Mouse (Mus musculus) gastrocnemius, postnatal 36 days (tissue): Measurements from ENCODE around the gene Cfi. TPM values are rescaled to one million over a fixed set of nuclear protein-coding genes. Genes with fewer than 3 reads are reported as not detected.

Source experiments
- DNase-seq, 2 experiments: peaks; one replicate each; pipeline ENCODE4 v3.0.0; 2022
- intact Hi-C: fragments of 180-260 bp; cut with DNase I; formaldehyde crosslinking; loops from one replicate; pipeline ENCODE4 v1.15.1; 2025
- long read RNA-seq, 2 experiments: library from polyadenylated mRNA; stranded (forward); transcript quantifications; one replicate each; pipeline ENCODE4 v2.0.0; 2021
- total RNA-seq, 2 experiments: library from RNA; stranded (reverse); gene quantifications; 2 replicates each; pipeline ENCODE4 v1.2.3; 2021

The Cfi gene
- under 1 TPM in 1 of 2 experiments, not detected in 1; 0.31 TPM for total RNA-seq
- long read RNA-seq, experiment 1 = 0 reads
- long read RNA-seq, experiment 2 = 0 reads

DNA sequence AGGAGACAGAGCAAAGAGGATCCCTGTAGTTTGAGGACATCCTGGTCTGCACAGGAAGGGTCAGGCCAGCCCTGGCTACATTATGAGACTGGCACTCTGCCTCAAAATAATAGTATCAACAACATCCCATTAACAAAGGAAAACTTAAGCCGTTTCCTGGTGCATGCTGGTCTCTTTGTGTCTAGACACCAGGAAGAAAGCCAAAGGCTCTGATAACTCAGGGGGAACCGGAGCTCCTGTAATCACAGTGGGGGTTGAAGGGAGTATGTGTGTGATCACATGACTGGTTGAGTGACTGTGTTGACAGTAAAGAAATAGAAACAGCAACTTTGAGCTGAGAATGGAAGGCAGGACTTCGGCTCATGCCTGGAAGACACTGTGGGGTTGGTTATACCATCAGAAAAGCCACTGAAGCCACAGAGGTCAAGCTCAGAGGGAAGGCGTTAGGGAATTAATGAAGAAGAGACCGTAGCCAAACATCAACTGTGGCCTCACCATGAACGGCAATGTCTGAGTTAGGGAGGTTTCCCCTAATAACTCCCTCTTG, at the start of gene Cfi:
Gene Cfi, plus strand, starts transcription at position 497 of the 547 bp plus-strand sequence.
- intact Hi-C loops = no loop called here
- DNase-seq = no peak

DNA sequence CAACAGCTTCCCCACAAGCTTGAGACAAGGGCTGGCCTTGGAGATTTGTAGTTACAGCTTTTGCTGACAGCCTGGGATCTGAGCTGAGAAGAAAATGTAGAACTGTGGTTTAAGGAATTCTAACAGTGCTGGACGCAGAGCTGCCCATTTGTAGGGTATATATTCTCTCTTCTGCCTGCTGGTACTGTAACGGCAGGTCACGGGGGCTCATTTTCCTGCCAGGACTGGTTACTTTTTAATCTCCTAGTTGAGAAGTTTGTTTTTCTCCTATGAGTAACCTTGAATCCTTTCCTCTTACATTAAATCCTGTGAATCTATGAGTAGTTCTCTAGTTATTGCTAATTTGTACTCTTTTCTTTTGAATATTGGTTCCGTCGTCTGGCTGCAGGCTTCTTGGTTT, 41.9 kb upstream of the Cfi start:
- intact Hi-C loops = no loop called here
- DNase-seq = no peak

DNA sequence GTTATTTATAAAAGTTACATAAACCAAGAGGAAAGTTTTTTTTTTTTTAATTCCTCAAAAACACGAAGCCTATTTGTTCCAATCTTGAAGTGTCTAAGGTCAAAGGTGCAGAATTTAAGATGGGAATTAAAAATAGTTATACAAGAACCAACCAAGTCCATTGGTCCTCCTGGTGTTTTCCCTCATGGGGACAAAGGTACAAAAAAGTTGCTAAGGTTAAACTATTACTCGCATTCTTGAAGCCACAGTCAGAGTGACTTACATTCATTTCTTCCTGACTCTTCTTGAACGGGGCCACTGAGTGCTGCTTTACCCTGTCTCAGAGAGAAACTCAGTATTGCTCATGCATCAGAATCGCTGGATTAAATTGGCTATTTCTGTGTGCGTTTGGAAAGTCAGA, 38.3 kb upstream of the Cfi start:
- intact Hi-C loops = no loop called here
- DNase-seq = no peak

DNA sequence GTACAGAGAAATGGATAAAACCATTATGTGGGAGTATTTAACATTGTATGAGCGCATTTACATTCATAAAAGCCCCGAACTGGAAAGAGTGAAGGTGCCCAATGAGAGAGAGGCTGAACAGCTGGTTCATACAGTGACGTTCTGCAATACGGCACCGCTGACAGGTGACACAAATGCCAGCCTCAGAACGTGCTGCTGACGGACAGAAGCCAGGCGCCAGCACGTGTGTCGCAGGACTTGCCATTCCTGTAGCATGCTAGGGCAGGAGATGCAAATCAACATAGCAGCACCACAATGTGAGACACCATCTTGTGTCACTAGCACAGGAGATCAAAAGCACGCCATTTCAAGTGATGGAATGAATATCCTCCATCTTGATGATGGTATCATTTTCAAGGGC, 37.1 kb upstream of the Cfi start:
- intact Hi-C loops = no loop called here
- no peak for DNase-seq

DNA sequence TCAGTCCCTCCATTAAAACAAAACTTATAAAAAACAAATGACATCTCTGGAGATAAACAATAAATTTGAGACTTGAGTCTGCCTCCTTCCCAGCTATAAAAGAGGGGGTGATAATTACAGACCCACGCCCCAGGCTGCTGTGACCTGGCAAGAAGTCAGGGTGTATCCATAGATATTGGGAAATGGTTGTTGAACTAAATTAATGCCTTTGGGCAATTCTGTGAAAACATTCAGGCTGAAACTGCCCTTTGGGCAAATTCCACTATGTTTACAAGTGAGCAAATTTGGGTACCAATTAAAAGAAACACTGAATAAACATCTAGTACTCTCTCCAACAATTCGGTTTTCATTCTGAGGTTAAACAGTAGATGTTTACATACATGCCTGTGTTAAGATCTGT, 36.7 kb upstream of the Cfi start:
- intact Hi-C loops = no loop called here

DNA sequence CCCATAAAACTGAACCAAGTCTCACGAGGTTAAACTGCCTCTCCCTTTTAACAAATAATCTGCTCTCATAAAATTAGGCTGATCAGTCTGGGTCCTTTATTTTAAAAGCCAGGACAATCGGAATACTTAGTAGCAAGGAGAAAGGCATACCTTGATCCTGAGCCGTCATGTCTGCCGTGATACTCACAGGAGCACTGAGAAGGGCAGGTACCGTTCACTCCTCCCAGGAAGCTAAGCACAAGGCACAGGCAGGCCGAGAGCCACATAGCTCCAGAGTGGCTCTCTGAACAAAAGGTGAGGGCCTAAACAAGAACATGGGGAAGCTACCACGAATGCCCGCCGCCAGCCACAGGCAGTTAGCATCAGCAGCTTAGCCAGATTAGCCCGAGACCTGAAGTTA, 31.9 kb upstream of the Cfi start, which contains the start of gene Lrit3:
Gene Lrit3, minus strand, starts transcription at position 266 of the 400 bp plus-strand sequence.
- intact Hi-C loops = no loop called here

More for the DNA sequence above, 36.7 kb upstream of the Cfi start:
- no peak for DNase-seq

DNA sequence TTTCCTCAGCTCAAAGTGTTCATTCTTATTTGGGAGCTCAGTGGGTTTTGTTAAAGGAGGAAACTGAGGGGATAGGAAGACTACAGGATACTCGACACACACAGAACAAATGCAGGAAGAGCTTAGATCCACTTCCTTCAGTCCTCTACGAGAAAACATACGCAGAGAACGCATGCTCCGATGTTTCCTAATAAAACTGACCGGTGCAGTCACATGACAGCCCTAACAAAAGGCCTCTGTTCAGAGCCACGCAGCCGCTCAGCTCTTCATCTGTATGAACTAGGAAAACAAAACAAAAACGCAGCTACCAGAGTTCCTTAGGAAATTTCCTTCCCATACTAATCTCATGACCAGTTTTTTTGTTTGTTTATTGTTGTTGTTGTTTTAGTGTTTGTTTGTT, 14.8 kb upstream of the Cfi start:
- DNase-seq = no peak
- intact Hi-C loops = loop anchor here (10.0 kb wide), 2 partner anchors 254 to 1926 kb away; partner anchors contain the start of gene Fam241a

More for the DNA sequence above, 31.9 kb upstream of the Cfi start, which contains the start of gene Lrit3:
- DNase-seq = no peak

DNA sequence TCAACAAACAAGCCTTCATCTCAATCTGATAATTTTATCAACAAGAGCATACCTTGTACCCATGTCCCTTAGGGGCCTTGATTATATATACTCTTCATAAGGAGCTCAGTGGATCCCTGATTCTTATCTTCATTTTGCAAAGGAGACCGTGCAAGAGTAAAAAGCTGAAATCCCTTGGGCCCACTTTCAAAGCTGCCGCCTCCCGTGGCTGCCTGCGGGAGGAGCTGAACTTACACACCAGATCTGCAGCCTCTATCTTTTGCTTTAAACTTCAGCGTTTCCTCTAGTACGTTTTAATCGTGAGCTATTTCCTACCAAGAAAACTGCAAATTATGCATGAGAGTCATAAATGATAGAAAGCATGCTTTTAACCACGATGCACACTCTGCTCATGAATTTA, 13.9 kb upstream of the Cfi start:
- no peak for DNase-seq
- intact Hi-C loops = loop anchor here (10.0 kb wide), 2 partner anchors 253 to 1927 kb away; partner anchors contain the start of gene Fam241a

DNA sequence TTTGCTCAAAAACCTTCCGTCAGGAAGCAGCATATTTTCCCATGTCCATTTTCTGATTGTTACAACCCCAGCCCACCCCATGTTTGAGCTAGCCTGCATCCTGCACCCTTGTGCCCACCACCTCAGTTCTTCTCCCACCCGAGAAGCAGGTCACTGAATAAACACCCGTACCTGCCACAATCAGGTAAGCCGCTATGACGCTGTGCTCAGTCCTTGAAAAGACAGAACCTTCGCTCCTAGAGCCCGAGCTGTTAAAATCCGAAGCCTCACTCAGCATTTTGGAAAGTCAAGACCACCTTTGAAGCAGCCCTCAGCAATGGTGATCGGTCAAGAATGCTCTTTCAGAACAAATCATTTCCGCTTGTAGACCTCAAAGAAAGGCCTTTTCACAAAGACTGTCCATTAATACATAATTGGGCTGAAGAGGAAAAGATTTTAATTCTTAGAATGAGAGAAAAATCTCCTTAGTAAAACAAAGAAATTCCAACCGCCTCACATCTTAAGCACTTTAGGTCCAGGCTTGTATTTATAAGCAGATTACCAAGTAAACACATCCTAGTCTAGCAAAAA, 13.4 kb upstream of the Cfi start, which contains the start of gene Rrh:
Gene Rrh, minus strand, starts transcription at position 382 of the 570 bp plus-strand sequence.
- intact Hi-C loops = loop anchor here (10.0 kb wide), 2 partner anchors 253 to 1927 kb away; partner anchors contain the start of gene Fam241a
- no peak for DNase-seq

DNA sequence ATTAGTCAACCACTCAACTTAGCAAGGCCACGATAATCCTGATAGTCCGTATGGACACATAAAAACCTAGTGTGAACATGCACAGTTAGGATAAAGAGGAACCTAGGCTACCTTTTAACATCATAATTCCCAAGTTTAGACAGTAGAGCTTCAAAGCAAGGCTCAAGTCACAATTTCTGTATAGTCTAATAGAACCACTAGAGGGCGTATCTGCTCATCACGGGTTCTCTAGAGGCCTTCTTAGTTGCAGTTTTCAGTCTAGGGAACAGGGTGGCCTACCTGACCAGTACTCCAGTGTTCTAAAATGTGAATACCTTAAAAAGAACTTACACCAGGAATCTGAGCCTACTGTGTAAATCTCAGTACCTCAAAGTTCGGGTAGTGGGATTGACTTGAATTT, 12.4 kb upstream of the Cfi start:
- DNase-seq = no peak
- intact Hi-C loops = loop anchor here (10.0 kb wide), 2 partner anchors 252 to 1928 kb away; partner anchors contain the start of gene Fam241a

DNA sequence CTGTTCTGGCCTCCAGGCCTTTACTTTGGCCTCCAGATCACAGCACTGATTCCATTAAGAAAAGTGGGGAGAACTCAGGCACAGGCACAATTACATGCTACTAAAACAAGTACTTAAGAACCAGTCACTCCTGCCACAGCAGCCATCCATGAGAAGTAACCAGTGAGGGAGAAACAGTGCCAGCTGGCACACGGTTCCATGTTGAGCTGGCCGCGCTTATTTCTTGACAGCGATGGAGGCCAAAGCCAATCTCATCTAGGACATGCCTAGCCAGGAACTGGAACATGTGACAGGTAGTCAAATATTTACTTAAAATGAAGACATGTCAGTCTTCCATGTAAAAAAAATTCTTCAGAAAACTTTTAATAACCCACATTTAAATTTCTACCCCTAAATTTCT, 11.5 kb upstream of the Cfi start:
- no peak for DNase-seq
- intact Hi-C loops = loop anchor here (10.0 kb wide), 2 partner anchors 251 to 1929 kb away; partner anchors contain the start of gene Fam241a

DNA sequence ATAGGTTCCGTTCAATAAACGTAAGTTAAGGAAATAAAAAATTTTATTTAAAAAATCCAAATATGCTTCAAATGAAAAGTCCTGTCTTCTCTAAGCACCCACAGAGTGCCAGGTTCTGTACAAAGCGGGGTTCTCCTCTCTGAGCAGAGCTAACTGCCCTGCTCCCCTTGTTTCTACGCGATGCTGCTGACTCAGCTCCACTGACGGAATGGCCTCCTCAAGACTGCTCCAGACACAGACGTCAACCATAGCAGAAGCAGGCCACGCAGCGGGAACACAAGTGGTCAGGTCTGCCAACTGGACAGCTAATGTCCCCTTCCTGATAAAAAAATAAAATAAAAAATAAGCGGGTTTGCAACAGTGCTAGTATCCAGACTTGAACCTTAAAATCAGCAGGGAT, 10.8 kb upstream of the Cfi start:
- DNase-seq = no peak
- intact Hi-C loops = loop anchor here (10.0 kb wide), 2 partner anchors 250 to 1930 kb away; partner anchors contain the start of gene Fam241a

DNA sequence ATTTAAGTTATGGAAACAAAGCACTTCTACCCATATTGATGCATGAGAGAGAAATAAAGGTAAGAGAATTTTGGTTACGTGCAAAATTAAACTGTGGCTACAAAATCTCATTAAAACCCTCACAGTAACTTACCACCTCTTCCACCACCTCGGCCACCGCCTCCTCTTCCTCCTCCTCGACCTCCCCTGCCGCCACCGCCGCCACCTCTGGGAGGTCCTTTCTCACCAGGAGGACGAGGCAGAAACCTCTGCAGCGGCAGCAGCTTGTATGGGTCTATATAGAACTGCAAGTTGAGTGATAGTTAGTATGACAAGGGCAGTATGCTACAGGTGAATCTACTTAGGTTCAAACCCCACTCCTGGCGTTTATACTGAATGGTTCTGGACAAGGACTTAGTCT, 9.0 kb upstream of the Cfi start:
- no peak for DNase-seq
- intact Hi-C loops = loop anchor here (10.0 kb wide), 2 partner anchors 248 to 1932 kb away; partner anchors contain the start of gene Fam241a

DNA sequence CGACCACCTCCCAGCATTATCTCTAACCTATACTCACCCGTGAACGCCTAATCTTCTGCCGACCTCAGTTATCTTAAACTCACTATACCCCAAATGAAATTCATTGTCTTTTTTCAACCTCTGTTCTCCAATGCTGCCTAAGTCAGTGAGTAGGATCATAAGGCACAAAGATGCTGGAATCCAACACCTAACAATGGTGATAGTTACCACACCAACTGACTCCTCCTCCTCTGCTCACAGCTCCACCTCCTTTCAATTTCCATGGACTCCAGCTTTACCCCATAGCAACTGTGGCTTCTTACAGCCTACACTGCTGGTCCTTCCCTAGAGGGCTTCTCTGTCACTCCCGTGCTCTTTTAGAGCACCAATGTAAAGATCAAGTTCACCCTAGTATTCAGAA, 8.0 kb upstream of the Cfi start:
- intact Hi-C loops = loop anchor here (10.0 kb wide), 2 partner anchors 247 to 1933 kb away; partner anchors contain the start of gene Fam241a
- DNase-seq = no peak

DNA sequence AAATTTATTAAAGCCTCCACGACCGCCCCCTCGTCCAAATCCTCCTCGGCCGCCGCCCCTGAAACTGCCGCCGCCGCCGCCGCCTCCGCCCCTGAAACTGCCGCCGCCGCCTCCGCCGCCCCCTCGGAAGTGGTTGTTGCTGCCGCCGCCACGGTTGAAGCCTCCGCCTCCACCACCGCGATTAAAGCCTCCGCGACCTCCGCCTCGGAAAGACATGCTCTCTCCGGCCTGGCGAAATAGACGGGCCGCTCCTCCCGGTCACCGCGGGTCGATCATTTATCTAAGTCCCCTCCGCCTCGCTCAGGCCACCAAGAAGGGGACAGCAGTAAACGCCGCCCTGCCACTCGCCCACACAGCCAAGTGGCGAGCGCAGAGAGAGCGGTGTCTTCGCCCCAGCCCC, 5.1 kb upstream of the Cfi start:
- DNase-seq = peak in 1 of 2 experiments; percentile 20
- intact Hi-C loops = loop anchor here (5.0 kb wide), 1 partner anchor 47 kb away; the partner anchor contains the start of gene Pla2g12a

DNA sequence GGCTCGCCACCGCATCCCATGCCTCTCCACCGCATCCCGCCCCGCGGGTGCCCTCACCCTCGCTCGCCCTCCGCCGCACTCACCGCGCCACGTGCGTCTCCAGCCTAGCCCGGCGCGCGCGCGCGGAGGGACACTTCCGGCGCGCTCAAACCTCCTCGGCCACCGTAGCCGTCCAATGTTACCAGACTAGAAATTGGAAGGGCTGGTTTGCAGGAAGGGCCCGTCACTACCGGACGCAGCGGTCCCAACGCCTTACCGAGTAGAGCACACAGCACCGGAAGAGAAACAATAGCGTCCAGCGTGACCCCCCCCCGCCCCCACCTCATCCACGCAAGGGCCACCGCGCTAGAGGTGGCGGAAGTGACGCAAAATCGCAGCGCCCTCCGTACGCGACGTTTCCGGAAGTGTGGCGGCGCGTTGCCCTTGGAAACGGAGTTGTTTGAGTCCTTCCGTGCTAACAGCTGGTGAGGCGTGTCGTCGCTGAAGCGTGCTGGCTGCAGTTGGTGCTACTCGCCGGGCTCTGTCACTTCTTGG, 4.6 kb upstream of the Cfi start, which contains the start of gene Gar1:
Gene Gar1, minus strand, starts transcription at position 362 of the 534 bp plus-strand sequence.
- intact Hi-C loops = loop anchor here (5.0 kb wide), 1 partner anchor 46 kb away; the partner anchor contains the start of gene Pla2g12a

DNA sequence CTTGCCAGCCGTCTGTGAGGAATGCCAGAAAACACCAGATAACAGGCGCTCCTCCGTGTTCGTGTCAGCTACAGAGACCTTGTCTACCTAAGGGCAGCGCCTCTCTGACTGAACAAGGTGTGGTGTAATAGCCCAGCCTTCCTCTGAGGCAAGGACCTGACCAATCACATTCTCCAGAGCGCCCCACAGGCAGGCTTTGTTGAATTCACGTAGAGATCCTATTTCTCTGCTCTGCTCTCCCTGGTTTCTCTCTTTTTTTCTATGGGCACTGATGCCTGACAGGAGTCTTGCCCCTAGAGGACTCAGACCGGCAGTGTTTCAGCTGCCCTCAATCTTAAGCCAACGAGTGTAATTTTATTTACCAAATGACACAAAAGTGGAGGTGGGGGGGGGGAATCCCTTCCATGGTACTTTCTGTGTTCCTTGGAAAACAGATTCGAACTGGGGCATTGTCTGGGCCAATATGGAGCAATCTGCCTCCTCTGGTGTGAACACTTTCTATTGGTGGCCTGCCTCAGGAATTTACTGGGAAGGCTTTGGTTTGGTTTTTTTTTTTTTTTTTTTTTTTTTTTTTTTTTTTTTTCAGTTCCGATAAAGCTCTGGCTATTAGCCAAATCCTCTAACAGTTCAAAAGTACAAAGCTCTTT, 490 bp downstream of the Cfi start:
- intact Hi-C loops = no loop called here
- DNase-seq = no peak

More for the DNA sequence above, 4.6 kb upstream of the Cfi start, which contains the start of gene Gar1:
- peak; percentile 92 to 93 for DNase-seq

DNA sequence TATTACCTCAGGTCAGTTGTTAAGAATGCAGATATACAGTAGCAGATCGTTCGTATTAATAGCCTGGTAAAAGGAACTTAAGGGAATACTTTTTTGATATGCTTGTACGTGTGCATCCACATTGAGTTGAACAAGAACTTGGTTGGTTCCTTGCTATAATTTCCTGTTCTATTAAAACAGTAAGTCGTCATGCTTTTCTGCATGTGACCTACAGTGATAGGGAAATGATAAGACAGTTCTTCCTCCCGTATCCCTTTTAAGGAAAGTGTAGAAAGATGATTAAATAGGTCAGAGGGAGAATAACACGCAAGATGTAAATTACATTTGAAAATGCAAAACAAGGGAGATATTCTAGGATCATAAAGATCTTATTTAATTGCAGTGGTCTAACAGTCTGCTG, 1.3 kb downstream of the Cfi start:
- DNase-seq = no peak
- intact Hi-C loops = no loop called here

DNA sequence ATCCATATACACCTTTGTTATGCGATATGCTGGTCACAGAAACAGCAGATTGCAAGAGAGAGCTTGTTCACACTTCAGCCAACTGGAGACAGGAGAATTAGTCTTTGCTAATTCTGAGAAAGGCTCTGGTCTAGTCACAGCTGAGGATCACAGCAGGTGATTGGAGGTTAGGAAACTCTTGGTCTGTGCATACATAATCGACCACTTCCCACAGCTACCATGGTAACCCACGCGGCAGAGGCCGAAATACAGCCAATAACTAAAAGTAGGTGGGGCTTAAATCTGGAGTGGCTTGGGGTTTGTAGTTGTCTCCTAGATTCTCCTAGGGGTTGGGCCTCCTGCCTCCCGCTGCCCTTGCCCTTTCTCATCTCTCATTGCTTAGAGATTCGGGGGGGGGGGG, 2.3 kb downstream of the Cfi start:
- no peak for DNase-seq
- intact Hi-C loops = no loop called here

DNA sequence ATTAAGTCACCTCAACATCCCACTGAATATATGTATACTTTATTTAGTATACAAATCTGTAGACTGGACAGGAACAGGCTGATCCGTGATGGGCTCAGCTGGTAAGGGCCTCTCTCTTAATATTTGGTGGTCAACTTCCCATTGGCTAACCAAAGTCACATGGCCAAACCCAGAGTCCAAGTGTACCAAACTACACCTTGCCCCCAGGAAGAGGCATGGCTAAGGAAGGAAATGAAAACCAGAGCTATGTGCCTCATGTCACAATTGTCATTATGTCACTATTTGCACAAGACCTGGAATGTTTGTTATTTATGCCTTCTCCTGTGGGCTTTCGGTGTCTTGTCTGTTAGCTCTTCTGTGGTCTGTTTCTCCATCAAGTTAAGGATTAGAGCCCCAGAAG, 10.2 kb downstream of the Cfi start:
- intact Hi-C loops = no loop called here
- no peak for DNase-seq

DNA sequence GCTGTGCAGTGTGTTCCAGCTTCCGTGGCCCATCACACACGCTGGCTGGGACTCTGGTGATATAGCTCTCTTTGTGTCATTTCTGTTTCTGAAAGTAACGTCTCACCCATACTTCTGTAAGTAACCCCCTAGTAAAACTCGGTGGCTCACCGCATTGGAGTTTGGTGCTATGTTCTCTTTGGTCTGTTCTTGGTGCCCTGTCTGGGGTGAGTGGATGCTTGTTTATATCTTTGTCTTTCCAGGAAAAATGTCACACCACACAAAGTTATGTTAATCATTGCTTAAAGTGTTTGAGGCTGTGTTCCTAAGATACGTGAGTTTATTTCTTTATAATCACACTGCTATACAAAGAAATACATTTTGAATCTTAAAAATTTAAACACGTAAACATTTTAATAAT, 11.2 kb downstream of the Cfi start:
- no peak for DNase-seq
- intact Hi-C loops = no loop called here
